Mouse (Mus musculus): ENCODE data around the gene Sox5.

DNA sequence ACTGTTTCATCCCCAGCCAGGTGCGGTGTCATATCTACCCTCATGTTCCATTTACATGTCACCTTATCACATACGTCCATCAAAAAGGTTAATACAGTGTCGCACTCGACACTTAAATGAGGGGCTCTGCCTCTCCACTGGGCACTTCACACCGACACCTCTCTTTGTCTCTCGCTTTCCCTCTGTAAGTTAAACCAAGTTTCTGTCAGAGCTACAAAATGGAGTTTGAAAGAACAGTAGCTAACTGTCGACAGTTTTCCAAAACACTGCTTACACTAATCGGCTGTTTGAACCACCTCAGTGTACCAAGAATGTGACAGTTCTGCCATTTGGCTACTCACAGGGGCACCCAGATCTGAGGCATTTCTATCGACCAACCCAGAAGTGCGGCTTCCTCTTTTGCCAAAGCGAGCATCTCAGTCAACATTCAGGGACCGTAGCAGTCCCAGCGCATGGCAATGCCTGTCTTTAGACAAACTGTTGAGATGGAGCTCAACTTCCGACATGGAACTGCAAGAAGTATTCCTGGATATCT is 724.6 kb downstream of the Sox5 start:
- TF ChIP-seq CTCF (IDR thresholded peaks at IDR 0.05; ENCODE audit: low read depth) = no peak
- no peak for TF ChIP-seq EP300 (IDR thresholded peaks at IDR 0.05; ENCODE audit: low read depth)

Measured in heart, postnatal 0 days (tissue).